Comparison of ENCODE assay signal across 10 mouse cellular contexts in genomic region chr1:71654221-71654620, GRCm38 (mm10). TPM values are rescaled to one million over a fixed set of nuclear protein-coding genes. Genes with fewer than 3 reads are reported as not detected.
A peak's percentile ranks its signal among the peaks of the same experiment; 100 is the strongest.
DNase-seq lines count a peak whose midpoint lies in the region; ATAC-seq and TF ChIP-seq lines count a peak whose summit lies in the region.
"Had no signal": no experiment of that assay in that cellular context is flagged by ENCODE, and none has a peak within 500 bp of the region (broad histone marks: within the 10 kb centered on the region; RNA-seq: fewer than 3 reads in every experiment).

No protein-coding gene starts in this region.

- no peaks in the 10 kb centered on the region for H3K36me3 ChIP-seq in lung, postnatal 0 days (ENCODE audit: insufficient read depth, low read length)
- no peaks in the 10 kb centered on the region for H3K36me3 ChIP-seq in forebrain, embryonic 15.5 days
- peaks cover 14% of the 10 kb centered on the region for H3K36me3 ChIP-seq in limb, embryonic 14.5 days (ENCODE audit: control insufficient read depth, insufficient read depth, low read length)
- no peaks in the 10 kb centered on the region for H3K36me3 ChIP-seq in stomach, embryonic 15.5 days

- H3K27ac ChIP-seq in lung, postnatal 0 days (ENCODE audit: low read length) = peak overlapping the region; percentile 86
- H3K27ac ChIP-seq in forebrain, embryonic 15.5 days (replicated peaks) = no peak overlapping the region
- peak overlapping the region; percentile 97 for H3K27ac ChIP-seq in limb, embryonic 14.5 days (replicated peaks; ENCODE audit: low read depth, low read length)
- peak overlapping the region; percentile 92 for H3K27ac ChIP-seq in stomach, embryonic 15.5 days
- H3K27ac ChIP-seq: layer of hippocampus, adult 2 months had no signal

- H3K9ac ChIP-seq in lung, postnatal 0 days (replicated peaks; ENCODE audit: low read depth) = peak overlapping the region; percentile 43
- 0 out of 2 replicates have a peak overlapping the region, but pooled peaks have one; percentile 61 for H3K9ac ChIP-seq in forebrain, embryonic 15.5 days (replicated peaks)
- H3K9ac ChIP-seq in limb, embryonic 14.5 days (ENCODE audit: low read depth, low read length, severe bottlenecking) = peak overlapping the region; percentile 85
- peak overlapping the region; percentile 59 for H3K9ac ChIP-seq in stomach, embryonic 15.5 days

- no peak for DNase-seq in lung, postnatal 0 days (ENCODE audit: low spot score)
- DNase-seq in lung, adult 2 months = no peak
- DNase-seq in limb, embryonic 14.5 days (ENCODE audit: low spot score) = no peak
- no peak for DNase-seq in spleen, adult 12 weeks (ENCODE audit: low spot score)
- DNase-seq in cerebellum, adult 9-10 months = no peak
- DNase-seq: right cerebral cortex, postnatal 25 days had no signal

- TF ChIP-seq CTCF in lung, postnatal 0 days (IDR thresholded peaks at IDR 0.05) = no peak
- TF ChIP-seq CTCF in lung, adult 2 months (IDR thresholded peaks at IDR 0.05; ENCODE audit: insufficient read depth, low read length) = no peak

- TF ChIP-seq POLR2A in lung, adult 2 months (IDR thresholded peaks at IDR 0.05; ENCODE audit: borderline replicate concordance, extremely low read depth, low read depth, low read length) = no peak
- no peak for TF ChIP-seq POLR2A in limb, embryonic 14.5 days (IDR thresholded peaks at IDR 0.05; ENCODE audit: borderline replicate concordance, extremely low read depth, insufficient read depth, insufficient read length)

- WGBS in lung, postnatal 0 days = 15% methylated on average over 8 of the region's 8 CpGs
- WGBS in lung, adult 2 months = 23% methylated on average over 8 of the region's 8 CpGs
- WGBS in forebrain, embryonic 15.5 days = 10% methylated on average over 8 of the region's 8 CpGs
- 8% methylated on average over 8 of the region's 8 CpGs for WGBS in limb, embryonic 14.5 days
- WGBS in stomach, embryonic 15.5 days = 15% methylated on average over 8 of the region's 8 CpGs

- no peak for ATAC-seq in lung, postnatal 0 days
- no peak for ATAC-seq in forebrain, embryonic 15.5 days (replicated peaks)
- ATAC-seq in limb, embryonic 14.5 days (ENCODE audit: low FRiP score, low read depth) = no peak
- ATAC-seq in stomach, embryonic 15.5 days (ENCODE audit: insufficient read depth, low FRiP score, low read depth) = no peak
- ATAC-seq in CD4-positive, CD25-positive, alpha-beta regulatory T cell, adult 4 months = no peak

- peak overlapping the region; percentile 60 for H3K4me3 ChIP-seq in lung, postnatal 0 days (ENCODE audit: low read depth, low read length)
- no peak overlapping the region for H3K4me3 ChIP-seq in lung, adult 2 months (replicated peaks; ENCODE audit: extremely low read depth, low read depth, low read length)
- peak overlapping the region; percentile 65 for H3K4me3 ChIP-seq in forebrain, embryonic 15.5 days
- peak overlapping the region; percentile 88 for H3K4me3 ChIP-seq in limb, embryonic 14.5 days (replicated peaks; ENCODE audit: low read length)
- H3K4me3 ChIP-seq in stomach, embryonic 15.5 days (replicated peaks) = peak overlapping the region; percentile 65

- H3K27me3 ChIP-seq in lung, postnatal 0 days (replicated peaks; ENCODE audit: insufficient read depth, low read length) = no peaks in the 10 kb centered on the region
- no peaks in the 10 kb centered on the region for H3K27me3 ChIP-seq in forebrain, embryonic 15.5 days
- H3K27me3 ChIP-seq in limb, embryonic 14.5 days (ENCODE audit: control insufficient read depth, insufficient read depth, low read length) = no peaks in the 10 kb centered on the region
- no peaks in the 10 kb centered on the region for H3K27me3 ChIP-seq in stomach, embryonic 15.5 days (replicated peaks)

- H3K4me1 ChIP-seq in lung, postnatal 0 days (ENCODE audit: insufficient read depth, low read depth, low read length) = no peaks in the 10 kb centered on the region
- H3K4me1 ChIP-seq in lung, adult 2 months (ENCODE audit: control insufficient read depth, insufficient read depth, low read length) = no peaks in the 10 kb centered on the region
- H3K4me1 ChIP-seq in forebrain, embryonic 15.5 days = peaks cover 12% of the 10 kb centered on the region
- H3K4me1 ChIP-seq in limb, embryonic 14.5 days (ENCODE audit: control insufficient read depth, insufficient read depth, low read length) = peaks cover 21% of the 10 kb centered on the region
- 0 out of 2 replicates have a peak, but pooled peaks cover 11% of the 10 kb centered on the region for H3K4me1 ChIP-seq in stomach, embryonic 15.5 days

- H3K9me3 ChIP-seq in lung, postnatal 0 days (ENCODE audit: low read length) = no peaks in the 10 kb centered on the region
- H3K9me3 ChIP-seq in forebrain, embryonic 15.5 days = no peaks in the 10 kb centered on the region
- no peaks in the 10 kb centered on the region for H3K9me3 ChIP-seq in limb, embryonic 14.5 days (ENCODE audit: control insufficient read depth, low read length)
- H3K9me3 ChIP-seq in stomach, embryonic 15.5 days = no peaks in the 10 kb centered on the region

- H3K4me2 ChIP-seq in lung, postnatal 0 days (replicated peaks; ENCODE audit: low read depth, low read length) = peak overlapping the region; percentile 85
- H3K4me2 ChIP-seq in forebrain, embryonic 15.5 days (replicated peaks) = peak overlapping the region; percentile 98
- peak overlapping the region; percentile 92 for H3K4me2 ChIP-seq in limb, embryonic 14.5 days (replicated peaks; ENCODE audit: low read depth, low read length, severe bottlenecking)
- H3K4me2 ChIP-seq in stomach, embryonic 15.5 days = peak overlapping the region; percentile 90

- TF ChIP-seq EP300 in lung, postnatal 0 days (IDR thresholded peaks at IDR 0.05) = no peak

RNA-seq across cellular contexts. Expression of gene Fn1, which starts 1.2 kb away (rescaled TPM):
- polyA plus RNA-seq in lung, postnatal 0 days (2015; fragmentation: Nextera tagmentation; extraction: Ambion mirVana) = 250 and 295 TPM in 2 replicates
- 177 and 224 TPM in 2 replicates for polyA plus RNA-seq in lung, adult 2 months (2012; rRNA removed)
- polyA plus RNA-seq in forebrain, embryonic 15.5 days (2015; fragmentation: Nextera tagmentation; extraction: Ambion mirVana) = 28.2 and 32.8 TPM in 2 replicates
- 628 and 639 TPM in 2 replicates for polyA plus RNA-seq in limb, embryonic 14.5 days (2012; rRNA removed)
- polyA plus RNA-seq in limb, embryonic 14.5 days (2014; fragmentation: Nextera tagmentation; extraction: Ambion mirVana) = 232 and 252 TPM in 2 replicates
- 117 and 124 TPM in 2 replicates for polyA plus RNA-seq in stomach, embryonic 15.5 days (2015; fragmentation: Nextera tagmentation; extraction: Ambion mirVana)
- under 1 TPM; 0.22 to 0.37 TPM for polyA plus RNA-seq in CD4-positive, CD25-positive, alpha-beta regulatory T cell, adult 4 months (2017; shearing (Covaris generic))

Comparison
In these comparisons a context has a peak if more than half of its experiments do, and no peak if none do; other contexts are left out.
1. RNA of gene Fn1, which starts 1.2 kb away (polyA plus RNA-seq): 232 to 639 TPM in limb, embryonic 14.5 days, 250 to 295 TPM in lung, postnatal 0 days, 177 to 224 TPM in lung, adult 2 months, 117 to 124 TPM in stomach, embryonic 15.5 days and 28.2 to 32.8 TPM in forebrain, embryonic 15.5 days; 0.22 to 0.37 TPM in CD4-positive, CD25-positive, alpha-beta regulatory T cell, adult 4 months; every median in the first group is over 10 times any median in the second.
2. Peak in every context shown above with its lines, with median percentiles within 50 percentile points of each other: H3K4me2 ChIP-seq and H3K9ac ChIP-seq.